Mouse (Mus musculus) hindbrain, embryonic 10.5 days (tissue): Measurements from ENCODE around the gene Ubb. TPM values are rescaled to one million over a fixed set of nuclear protein-coding genes. Genes with fewer than 3 reads are reported as not detected.

ENCODE experiments used
- DNase-seq: peaks from one replicate; pipeline ENCODE4 v3.0.0-alpha.2; 2017; ENCODE audit warnings: low spot score
- H3K27ac ChIP-seq: fragments of 300-500 bp; sonication (generic); 2 replicates; pipeline ENCODE4 v1.5.1; 2016; ENCODE audit warnings: mild to moderate bottlenecking, moderate library complexity
- H3K27me3 ChIP-seq: fragments of 300-500 bp; sonication (generic); 2 replicates; pipeline ENCODE4 v1.6.1; 2016; ENCODE audit warnings: mild to moderate bottlenecking; ENCODE audit not compliant: poor library complexity, insufficient read depth, severe bottlenecking
- H3K36me3 ChIP-seq: fragments of 300-500 bp; sonication (generic); 2 replicates; pipeline ENCODE4 v1.6.1; 2016; ENCODE audit warnings: mild to moderate bottlenecking, moderate library complexity
- H3K4me1 ChIP-seq: fragments of 300-500 bp; sonication (generic); replicated peaks from 2 replicates; pipeline ENCODE4 v1.6.1; 2016; ENCODE audit warnings: mild to moderate bottlenecking
- H3K4me3 ChIP-seq: fragments of 300-500 bp; sonication (generic); 2 replicates; pipeline ENCODE4 v1.5.1; 2016; ENCODE audit warnings: mild to moderate bottlenecking, moderate library complexity
- H3K9me3 ChIP-seq: fragments of 300-500 bp; sonication (generic); 2 replicates; pipeline ENCODE4 v1.6.1; 2016; ENCODE audit warnings: mild to moderate bottlenecking, moderate library complexity
- WGBS: fragments of 180-500 bp; shearing (Covaris S2); methylation state at CpG from one replicate; pipeline ENCODE4 v1.1.7; 2016; 5-methylcytosine and 5-hydroxymethylcytosine counted together
- polyA plus RNA-seq: library from polyadenylated mRNA; unstranded; fragments of >200 nt; fragmentation: Nextera tagmentation; extraction: Ambion mirVana; gene quantifications from 2 replicates; pipeline ENCODE4 v1.2.1, GENCODE M21; 2016

Ubb gene
- polyA plus RNA-seq, 1 experiment from 2014 or later = 3,918 TPM

GRCm38 (mm10) chr11:62554934-62555517 is 4.1 kb downstream of the Ubb start:
- peaks cover 25% of the 10 kb centered on the region for H3K4me1 ChIP-seq
- H3K9me3 ChIP-seq = no peaks in the 10 kb centered on the region
- H3K27me3 ChIP-seq = peaks cover 6% of the 10 kb centered on the region
- peak overlapping the region; percentile 54 for H3K4me3 ChIP-seq
- H3K36me3 ChIP-seq = peaks cover 30% of the 10 kb centered on the region
- H3K27ac ChIP-seq = no peak overlapping the region
- no peak for DNase-seq

- Histone ChIP-seq H3K9me3 (no peaks in the 10 kb centered on the region), H3K4me3 (no peak overlapping the region), H3K27ac (no peak overlapping the region), H3K27me3 (peaks cover 15% of the 10 kb centered on the region), H3K36me3 (peaks cover 30% of the 10 kb centered on the region), H3K4me1 (peaks cover 26% of the 10 kb centered on the region)
- no peak for DNase-seq
These were observed 5.0 kb downstream of the Ubb start for GRCm38 (mm10) chr11:62555896-62556412.

- WGBS = 74% methylated on average over 5 of the region's 5 CpGs
- no peak overlapping the region for H3K27ac ChIP-seq
- peaks cover 30% of the 10 kb centered on the region for H3K36me3 ChIP-seq
- H3K4me3 ChIP-seq = no peak overlapping the region
- H3K9me3 ChIP-seq = no peaks in the 10 kb centered on the region
- no peak for DNase-seq
- peaks cover 26% of the 10 kb centered on the region for H3K4me1 ChIP-seq
- peaks cover 24% of the 10 kb centered on the region for H3K27me3 ChIP-seq
These were observed 6.2 kb downstream of the Ubb start for GRCm38 (mm10) chr11:62557205-62557604.

GRCm38 (mm10) chr11:62558152-62558551 is 7.2 kb downstream of the Ubb start:
- Histone ChIP-seq H3K4me1 (peaks cover 25% of the 10 kb centered on the region), H3K9me3 (no peaks in the 10 kb centered on the region), H3K27ac (no peak overlapping the region), H3K36me3 (peaks cover 24% of the 10 kb centered on the region), H3K4me3 (no peak overlapping the region), H3K27me3 (peaks cover 24% of the 10 kb centered on the region)
- no peak for DNase-seq
- 71% methylated on average over 2 of the region's 2 CpGs for WGBS

GRCm38 (mm10) chr11:62558961-62559646 is 8.1 kb downstream of the Ubb start:
- peaks cover 24% of the 10 kb centered on the region for H3K27me3 ChIP-seq
- H3K27ac ChIP-seq = no peak overlapping the region
- no peak overlapping the region for H3K4me3 ChIP-seq
- no peak for DNase-seq
- H3K9me3 ChIP-seq = no peaks in the 10 kb centered on the region
- peaks cover 15% of the 10 kb centered on the region for H3K36me3 ChIP-seq
- H3K4me1 ChIP-seq = peaks cover 15% of the 10 kb centered on the region
- 73% methylated on average over 6 of the region's 6 CpGs for WGBS

GRCm38 (mm10) chr11:62560463-62561016 is 9.6 kb downstream of the Ubb start:
- H3K36me3 ChIP-seq = peaks cover under 1% of the 10 kb centered on the region; the same call in 1 of the 2 replicates
- H3K27ac ChIP-seq = peak overlapping the region; percentile 35
- H3K9me3 ChIP-seq = no peaks in the 10 kb centered on the region
- DNase-seq = no peak
- peaks cover 24% of the 10 kb centered on the region for H3K27me3 ChIP-seq
- peak overlapping the region; percentile 46 for H3K4me3 ChIP-seq
- WGBS = 30% methylated on average over 43 of the region's 43 CpGs
- H3K4me1 ChIP-seq = 0 out of 2 replicates have a peak, but pooled peaks cover 4% of the 10 kb centered on the region

- WGBS = 88% methylated on average over 2 of the region's 2 CpGs
- no peaks in the 10 kb centered on the region for H3K9me3 ChIP-seq
- H3K4me3 ChIP-seq = no peak overlapping the region
- no peak overlapping the region for H3K27ac ChIP-seq
- H3K4me1 ChIP-seq = 0 out of 2 replicates have a peak, but pooled peaks cover 4% of the 10 kb centered on the region
- no peak for DNase-seq
- H3K27me3 ChIP-seq = peaks cover 27% of the 10 kb centered on the region
- no peaks in the 10 kb centered on the region for H3K36me3 ChIP-seq
These were observed 12.6 kb downstream of the Ubb start for GRCm38 (mm10) chr11:62563590-62563989.

- whole genome bisulfite sequencing = 72% methylated on average over 7 of the region's 7 CpGs
- Histone ChIP-seq H3K4me1 (no peaks in the 10 kb centered on the region), H3K36me3 (no peaks in the 10 kb centered on the region), H3K27me3 (peaks cover 14% of the 10 kb centered on the region; the same call in 1 of the 2 replicates), H3K4me3 (no peak overlapping the region), H3K27ac (no peak overlapping the region), H3K9me3 (no peaks in the 10 kb centered on the region)
- no peak for DNase-seq
These were observed 14.8 kb downstream of the Ubb start for GRCm38 (mm10) chr11:62565747-62566146.

GRCm38 (mm10) chr11:62566211-62566610 is 15.2 kb downstream of the Ubb start:
- no peaks in the 10 kb centered on the region for H3K36me3 ChIP-seq
- no peak overlapping the region for H3K27ac ChIP-seq
- DNase-seq = no peak
- H3K9me3 ChIP-seq = no peaks in the 10 kb centered on the region
- 82% methylated on average over 1 of the region's 1 CpGs for WGBS
- peaks cover 10% of the 10 kb centered on the region; the same call in 1 of the 2 replicates for H3K27me3 ChIP-seq
- H3K4me1 ChIP-seq = no peaks in the 10 kb centered on the region
- no peak overlapping the region for H3K4me3 ChIP-seq

GRCm38 (mm10) chr11:62568300-62568699 is 17.3 kb downstream of the Ubb start:
- Histone ChIP-seq H3K27ac (no peak overlapping the region), H3K4me1 (no peaks in the 10 kb centered on the region)
- WGBS = 74% methylated on average over 3 of the region's 3 CpGs

GRCm38 (mm10) chr11:62573959-62574702 is 23.2 kb downstream of the Ubb start, which contains the start of gene Trpv2:
Trpv2 (plus strand) TSS chr11:62574486.
- DNase-seq = no peak
- H3K4me3 ChIP-seq = peak within 1 kb of the TSS; percentile 69
- H3K27ac ChIP-seq = peak within 1 kb of the TSS; percentile 81; the same call in 1 of the 2 replicates
- H3K27me3 ChIP-seq = peaks cover 16% of the 10 kb centered on the region
- H3K9me3 ChIP-seq = no peaks in the 10 kb centered on the region
- WGBS = 79% methylated on average over 6 of the region's 6 CpGs
- peaks cover 17% of the 10 kb centered on the region for H3K4me1 ChIP-seq
- no peaks in the 10 kb centered on the region for H3K36me3 ChIP-seq

More at GRCm38 (mm10) chr11:62568300-62568699, 17.3 kb downstream of the Ubb start:
- no peaks in the 10 kb centered on the region for H3K36me3 ChIP-seq
- no peak for DNase-seq
- no peaks in the 10 kb centered on the region for H3K9me3 ChIP-seq
- H3K4me3 ChIP-seq = no peak overlapping the region
- 0 out of 2 replicates have a peak, but pooled peaks cover 3% of the 10 kb centered on the region for H3K27me3 ChIP-seq

- Histone ChIP-seq H3K4me3 (no peak overlapping the region), H3K36me3 (no peaks in the 10 kb centered on the region), H3K9me3 (no peaks in the 10 kb centered on the region), H3K27ac (no peak overlapping the region), H3K27me3 (peaks cover 16% of the 10 kb centered on the region), H3K4me1 (peaks cover 17% of the 10 kb centered on the region)
- 86% methylated on average over 4 of the region's 4 CpGs for WGBS
- no peak for DNase-seq
These were observed 23.7 kb downstream of the Ubb start for GRCm38 (mm10) chr11:62574703-62575085.
